In genomic region chr14:60252004-60253000, GRCm38 (mm10) we compare ENCODE assay signal across 8 mouse cellular contexts. TPM values are rescaled to one million over a fixed set of nuclear protein-coding genes. Genes with fewer than 3 reads are reported as not detected.
DNase-seq lines count a peak whose midpoint lies in the region; ATAC-seq and TF ChIP-seq lines count a peak whose summit lies in the region.

No protein-coding gene starts in this region.

- no peaks in the 10 kb centered on the region for H3K9me3 ChIP-seq in heart, embryonic 15.5 days (replicated peaks)
- no peaks in the 10 kb centered on the region for H3K9me3 ChIP-seq in limb, embryonic 13.5 days

- 3% methylated on average over 15 of the region's 15 CpGs for WGBS in cerebellum, adult 2 months
- WGBS in heart, embryonic 15.5 days = 21% methylated on average over 15 of the region's 15 CpGs
- WGBS in limb, embryonic 13.5 days = 21% methylated on average over 15 of the region's 15 CpGs

- H3K4me2 ChIP-seq in heart, embryonic 15.5 days = peak overlapping the region; percentile 93
- H3K4me2 ChIP-seq in limb, embryonic 13.5 days (replicated peaks) = peak overlapping the region; percentile 88

- H3K27me3 ChIP-seq in cerebellum, adult 2 months (ENCODE audit: control insufficient read depth, insufficient read depth, low read length) = no peaks in the 10 kb centered on the region
- no peaks in the 10 kb centered on the region for H3K27me3 ChIP-seq in heart, embryonic 15.5 days
- no peaks in the 10 kb centered on the region for H3K27me3 ChIP-seq in limb, embryonic 13.5 days

- no peak for ATAC-seq in heart, embryonic 15.5 days (replicated peaks; ENCODE audit: insufficient number of reproducible peaks, insufficient read depth, low FRiP score, low read depth)
- no peak for ATAC-seq in limb, embryonic 13.5 days (ENCODE audit: low FRiP score, low read depth)
- no peak for ATAC-seq in erythroid progenitor cell, adult 5-6 weeks (replicated peaks; ENCODE audit: low FRiP score, poor library complexity, severe bottlenecking)

- no peaks in the 10 kb centered on the region for H3K36me3 ChIP-seq in heart, embryonic 15.5 days
- no peaks in the 10 kb centered on the region; the same call in 1 of the 2 replicates for H3K36me3 ChIP-seq in limb, embryonic 13.5 days

- peaks cover 7% of the 10 kb centered on the region for H3K4me1 ChIP-seq in cerebellum, adult 2 months (ENCODE audit: control insufficient read depth, insufficient read depth, low read length)
- H3K4me1 ChIP-seq in heart, embryonic 15.5 days (replicated peaks) = peaks cover 21% of the 10 kb centered on the region
- H3K4me1 ChIP-seq in limb, embryonic 13.5 days = peaks cover 21% of the 10 kb centered on the region

- H3K9ac ChIP-seq in heart, embryonic 15.5 days = peak overlapping the region; percentile 74
- peak overlapping the region; percentile 82 for H3K9ac ChIP-seq in limb, embryonic 13.5 days

- no peak for TF ChIP-seq CTCF in cerebellum, adult 2 months (IDR thresholded peaks at IDR 0.05; ENCODE audit: borderline replicate concordance, insufficient read depth, low read depth, low read length)

- DNase-seq in frontal cortex, postnatal 10 days (ENCODE audit: low spot score in 2 of 2) = peak; percentile 15 to 28
- DNase-seq in frontal cortex, adult 2 months (ENCODE audit: extremely low spot score in 1 of 2, low spot score in 1 of 2) = no peak
- peak; percentile 29 for DNase-seq in 3T3-L1 (ENCODE audit: low read depth, low spot score)
- peak in 1 of 2 experiments; percentile 46 for DNase-seq in cerebellum, adult 2 months
- DNase-seq in skeletal muscle tissue, adult 2 months (ENCODE audit: low read depth, low spot score) = peak; percentile 10

- H3K4me3 ChIP-seq in cerebellum, adult 2 months (replicated peaks; ENCODE audit: insufficient read depth, low read depth, low read length) = peak overlapping the region; percentile 94
- H3K4me3 ChIP-seq in heart, embryonic 15.5 days = peak overlapping the region; percentile 96
- peak overlapping the region; percentile 97 for H3K4me3 ChIP-seq in limb, embryonic 13.5 days

- no peak for TF ChIP-seq POLR2A in cerebellum, adult 2 months (IDR thresholded peaks at IDR 0.05; ENCODE audit: borderline replicate concordance, insufficient read depth, low read length)

- H3K27ac ChIP-seq in cerebellum, adult 2 months (ENCODE audit: insufficient read depth, low read length) = peak overlapping the region; percentile 89
- H3K27ac ChIP-seq in heart, embryonic 15.5 days = peak overlapping the region; percentile 90
- peak overlapping the region; percentile 73 for H3K27ac ChIP-seq in limb, embryonic 13.5 days

RNA-seq across cellular contexts. Expression of gene Gm49336, which starts 1.0 kb away (rescaled TPM):
- 37.1 and 41.0 TPM in 2 replicates for polyA plus RNA-seq in frontal cortex, adult 2 months (2012; rRNA removed)
- 34.4 and 38.3 TPM in 2 replicates for polyA plus RNA-seq in cerebellum, adult 2 months (2012; rRNA removed)
- polyA plus RNA-seq in heart, embryonic 15.5 days (2015; fragmentation: Nextera tagmentation; extraction: Ambion mirVana) = 30.2 and 32.1 TPM in 2 replicates
- polyA plus RNA-seq in limb, embryonic 13.5 days (2015; fragmentation: Nextera tagmentation; extraction: Ambion mirVana) = 47.2 and 51.6 TPM in 2 replicates
- 55.9 and 69.2 TPM in 2 replicates for total RNA-seq in erythroid progenitor cell, adult 5-6 weeks (2015; ENCODE audit: low replicate concordance)
- 64.8 and 106 TPM in 2 replicates for total RNA-seq in erythroid progenitor cell, adult 5-6 weeks (2017; ENCODE audit: low replicate concordance)

RNA-seq across cellular contexts. Expression of gene Nupl1, which starts 1.1 kb away (rescaled TPM):
- 0.02 and 0.08 TPM in 2 replicates for polyA plus RNA-seq in frontal cortex, adult 2 months (2012; rRNA removed)
- polyA plus RNA-seq in cerebellum, adult 2 months (2012; rRNA removed) = 0.05 TPM in 1 of 2 replicates, not detected in the other
- polyA plus RNA-seq in heart, embryonic 15.5 days (2015; fragmentation: Nextera tagmentation; extraction: Ambion mirVana) = 0.10 TPM in 1 of 2 replicates, not detected in the other
- not detected in 2 replicates for polyA plus RNA-seq in limb, embryonic 13.5 days (2015; fragmentation: Nextera tagmentation; extraction: Ambion mirVana)
- not detected in 2 replicates for total RNA-seq in erythroid progenitor cell, adult 5-6 weeks (2015; ENCODE audit: low replicate concordance)
- total RNA-seq in erythroid progenitor cell, adult 5-6 weeks (2017; ENCODE audit: low replicate concordance) = not detected in 2 replicates

RNA-seq across cellular contexts. Expression of gene Mtmr6, which starts 12.7 kb away (rescaled TPM):
- 83.0 and 94.1 TPM in 2 replicates for polyA plus RNA-seq in frontal cortex, adult 2 months (2012; rRNA removed)
- 86.0 and 90.5 TPM in 2 replicates for polyA plus RNA-seq in cerebellum, adult 2 months (2012; rRNA removed)
- polyA plus RNA-seq in heart, embryonic 15.5 days (2015; fragmentation: Nextera tagmentation; extraction: Ambion mirVana) = 23.9 and 26.3 TPM in 2 replicates
- 35.2 and 37.4 TPM in 2 replicates for polyA plus RNA-seq in limb, embryonic 13.5 days (2015; fragmentation: Nextera tagmentation; extraction: Ambion mirVana)
- 6.3 and 24.5 TPM in 2 replicates for total RNA-seq in erythroid progenitor cell, adult 5-6 weeks (2015; ENCODE audit: low replicate concordance)
- 20.0 and 24.4 TPM in 2 replicates for total RNA-seq in erythroid progenitor cell, adult 5-6 weeks (2017; ENCODE audit: low replicate concordance)

RNA-seq across cellular contexts. Expression of gene Atp8a2, which starts 55.3 kb away (rescaled TPM):
- polyA plus RNA-seq in frontal cortex, adult 2 months (2012; rRNA removed) = 14.6 and 16.1 TPM in 2 replicates
- 22.1 and 24.7 TPM in 2 replicates for polyA plus RNA-seq in cerebellum, adult 2 months (2012; rRNA removed)
- polyA plus RNA-seq in heart, embryonic 15.5 days (2015; fragmentation: Nextera tagmentation; extraction: Ambion mirVana) = 6.0 and 6.1 TPM in 2 replicates
- polyA plus RNA-seq in limb, embryonic 13.5 days (2015; fragmentation: Nextera tagmentation; extraction: Ambion mirVana) = 3.2 and 3.8 TPM in 2 replicates
- total RNA-seq in erythroid progenitor cell, adult 5-6 weeks (2015; ENCODE audit: low replicate concordance) = not detected in 2 replicates
- total RNA-seq in erythroid progenitor cell, adult 5-6 weeks (2017; ENCODE audit: low replicate concordance) = 0.13 TPM in 1 of 2 replicates, not detected in the other

Comparison
In these comparisons a context has a peak if more than half of its experiments do, and no peak if none do; other contexts are left out.
1. DNase-seq: peak in frontal cortex, postnatal 10 days (2 of 2), 3T3-L1 (single experiment) and skeletal muscle tissue, adult 2 months (single experiment); none in frontal cortex, adult 2 months (0 of 2).
2. Peak in every context shown above with its lines, with median percentiles within 50 percentile points of each other: H3K27ac ChIP-seq and H3K4me3 ChIP-seq.